Mouse (Mus musculus) brown adipose tissue, adult 24 weeks (tissue): ENCODE results near the gene Htra3. TPM values are rescaled to one million over a fixed set of nuclear protein-coding genes. Genes with fewer than 3 reads are reported as not detected.
A peak's percentile ranks its signal among the peaks of the same experiment; 100 is the strongest.

Experiments used
- H3K27ac ChIP-seq: fragments of 200-500 bp; replicated peaks from 2 replicates; pipeline ENCODE4 v1.5.1; 2012; ENCODE audit warnings: low read depth, mild to moderate bottlenecking, low read length
- H3K4me1 ChIP-seq: fragments of 200-500 bp; 2 replicates; pipeline ENCODE4 v1.6.1; 2012; ENCODE audit warnings: low read length, mixed read lengths; ENCODE audit not compliant: control insufficient read depth, insufficient read depth, insufficient read length
- H3K4me3 ChIP-seq: fragments of 200-500 bp; 2 replicates; pipeline ENCODE4 v1.5.1; 2012; ENCODE audit warnings: low read depth, mild to moderate bottlenecking, low read length, moderate library complexity; ENCODE audit not compliant: insufficient read depth
- polyA plus RNA-seq: library from polyadenylated mRNA; stranded (reverse); fragments of >200 nt; gene quantifications from 2 replicates; pipeline ENCODE4 v1.2.4, GENCODE M21; 2012; ENCODE audit not compliant: missing spikeins, insufficient read depth, insufficient read length

Gene Htra3
- polyA plus RNA-seq, 1 experiment, result 60.4 TPM

GRCm38 (mm10) chr5:35712517-35712916 is 32.9 kb upstream of the Htra3 start:
- H3K4me1 ChIP-seq, result peaks cover 5% of the 10 kb centered on the region; the same call in 1 of the 2 replicates
- no peak overlapping the region for H3K4me3 ChIP-seq

GRCm38 (mm10) chr5:35710931-35711330 is 31.3 kb upstream of the Htra3 start:
- Histone ChIP-seq H3K4me3 (no peak overlapping the region), H3K4me1 (peaks cover 5% of the 10 kb centered on the region; the same call in 1 of the 2 replicates), H3K27ac (peak overlapping the region; percentile 57)

More at GRCm38 (mm10) chr5:35712517-35712916, 32.9 kb upstream of the Htra3 start:
- no peak overlapping the region for H3K27ac ChIP-seq

- Histone ChIP-seq H3K4me3 (no peak overlapping the region), H3K4me1 (peaks cover 5% of the 10 kb centered on the region; the same call in 1 of the 2 replicates), H3K27ac (peak overlapping the region; percentile 57)
Measured at GRCm38 (mm10) chr5:35710481-35710880, 30.9 kb upstream of the Htra3 start.

GRCm38 (mm10) chr5:35705411-35705810 is 25.8 kb upstream of the Htra3 start:
- Histone ChIP-seq H3K4me3 (no peak overlapping the region), H3K27ac (no peak overlapping the region), H3K4me1 (peaks cover 5% of the 10 kb centered on the region; the same call in 1 of the 2 replicates)

- no peaks in the 10 kb centered on the region for H3K4me1 ChIP-seq
- H3K4me3 ChIP-seq, result no peak overlapping the region
- no peak overlapping the region for H3K27ac ChIP-seq
Measured at GRCm38 (mm10) chr5:35703814-35704213, 24.2 kb upstream of the Htra3 start.

- H3K4me1 ChIP-seq, result no peaks in the 10 kb centered on the region
- H3K4me3 ChIP-seq, result no peak overlapping the region
- H3K27ac ChIP-seq, result no peak overlapping the region
Measured at GRCm38 (mm10) chr5:35703183-35703582, 23.6 kb upstream of the Htra3 start.

GRCm38 (mm10) chr5:35702582-35703140 is 23.1 kb upstream of the Htra3 start:
- no peak overlapping the region for H3K4me3 ChIP-seq
- H3K27ac ChIP-seq, result no peak overlapping the region
- no peaks in the 10 kb centered on the region for H3K4me1 ChIP-seq

GRCm38 (mm10) chr5:35701042-35701441 is 21.5 kb upstream of the Htra3 start:
- Histone ChIP-seq H3K4me3 (no peak overlapping the region), H3K4me1 (no peaks in the 10 kb centered on the region), H3K27ac (no peak overlapping the region)

- Histone ChIP-seq H3K4me3 (no peak overlapping the region), H3K27ac (no peak overlapping the region)
Measured at GRCm38 (mm10) chr5:35695815-35696214, 16.2 kb upstream of the Htra3 start.

GRCm38 (mm10) chr5:35693638-35694037 is 14.1 kb upstream of the Htra3 start:
- peaks cover 18% of the 10 kb centered on the region for H3K4me1 ChIP-seq
- H3K27ac ChIP-seq, result no peak overlapping the region
- H3K4me3 ChIP-seq, result no peak overlapping the region

More at GRCm38 (mm10) chr5:35695815-35696214, 16.2 kb upstream of the Htra3 start:
- H3K4me1 ChIP-seq, result peaks cover 7% of the 10 kb centered on the region

- peaks cover 26% of the 10 kb centered on the region for H3K4me1 ChIP-seq
- no peak overlapping the region for H3K4me3 ChIP-seq
- H3K27ac ChIP-seq, result no peak overlapping the region
Measured at GRCm38 (mm10) chr5:35691246-35691645, 11.7 kb upstream of the Htra3 start.

GRCm38 (mm10) chr5:35690485-35691165 is 11.0 kb upstream of the Htra3 start:
- peak overlapping the region; percentile 53 for H3K27ac ChIP-seq
- peaks cover 26% of the 10 kb centered on the region for H3K4me1 ChIP-seq
- H3K4me3 ChIP-seq, result no peak overlapping the region

- Histone ChIP-seq H3K27ac (peak overlapping the region; percentile 82), H3K4me1 (peaks cover 26% of the 10 kb centered on the region), H3K4me3 (no peak overlapping the region)
Measured at GRCm38 (mm10) chr5:35689374-35689773, 9.8 kb upstream of the Htra3 start.

- H3K27ac ChIP-seq, result peak overlapping the region; percentile 82
- peaks cover 28% of the 10 kb centered on the region for H3K4me1 ChIP-seq
- H3K4me3 ChIP-seq, result no peak overlapping the region
Measured at GRCm38 (mm10) chr5:35688851-35689250, 9.3 kb upstream of the Htra3 start.

- Histone ChIP-seq H3K4me1 (peaks cover 28% of the 10 kb centered on the region), H3K4me3 (no peak overlapping the region), H3K27ac (peak overlapping the region; percentile 93)
Measured at GRCm38 (mm10) chr5:35687098-35687497, 7.5 kb upstream of the Htra3 start.

- Histone ChIP-seq H3K27ac (peak overlapping the region; percentile 93), H3K4me1 (peaks cover 25% of the 10 kb centered on the region), H3K4me3 (no peak overlapping the region)
Measured at GRCm38 (mm10) chr5:35686336-35686735, 6.8 kb upstream of the Htra3 start.
